Mouse (Mus musculus) layer of hippocampus, adult 2 months (tissue): ENCODE results near the gene Ccdc60. TPM values are rescaled to one million over a fixed set of nuclear protein-coding genes. Genes with fewer than 3 reads are reported as not detected.
A peak's percentile ranks its signal among the peaks of the same experiment; 100 is the strongest.

Experiments used
- DNase-seq, 2 experiments: peaks; one replicate each; pipeline ENCODE4 v3.0.0; 2022; ENCODE audit warnings: low spot score in 2 of 2
- H3K27ac ChIP-seq: fragments of 200-600 bp; 2 replicates; pipeline ENCODE4 v1.8.1; 2022
- H3K4me3 ChIP-seq: fragments of 200-600 bp; 2 replicates; pipeline ENCODE4 v1.8.1; 2022; ENCODE audit warnings: mild to moderate bottlenecking
- CTCF ChIP-seq: fragments of 200-600 bp; conservative IDR thresholded peaks from 2 replicates; pipeline ENCODE4 v1.8.1; 2022; ENCODE audit warnings: antibody characterized with exemption, mild to moderate bottlenecking, moderate library complexity
- total RNA-seq, 2 experiments: library from RNA; stranded (reverse); gene quantifications; 2 replicates each; pipeline ENCODE4 v1.2.3; 2021

Ccdc60 gene
- total RNA-seq, 2 experiments from 2014 or later, result 0.17 to 0.51 TPM

- H3K4me3 ChIP-seq, result no peak overlapping the region
- TF ChIP-seq CTCF, result no peak
- no peak for DNase-seq
- no peak overlapping the region for H3K27ac ChIP-seq
Observed at GRCm38 (mm10) chr5:116261944-116262343, 26.8 kb downstream of the Ccdc60 start.

GRCm38 (mm10) chr5:116260356-116260755, 28.4 kb downstream of the Ccdc60 start:
- H3K4me3 ChIP-seq, result no peak overlapping the region
- TF ChIP-seq CTCF, result no peak
- H3K27ac ChIP-seq, result no peak overlapping the region
- no peak for DNase-seq

GRCm38 (mm10) chr5:116258321-116258860, 30.4 kb downstream of the Ccdc60 start:
- H3K4me3 ChIP-seq, result no peak overlapping the region
- TF ChIP-seq CTCF, result no peak
- H3K27ac ChIP-seq, result no peak overlapping the region
- DNase-seq, result no peak

- no peak for DNase-seq
- Histone ChIP-seq H3K4me3 (no peak overlapping the region), H3K27ac (no peak overlapping the region)
- TF ChIP-seq CTCF, result no peak
Observed at GRCm38 (mm10) chr5:116253914-116254313, 34.9 kb downstream of the Ccdc60 start.

GRCm38 (mm10) chr5:116252186-116252585, 36.6 kb downstream of the Ccdc60 start:
- no peak overlapping the region for H3K4me3 ChIP-seq
- H3K27ac ChIP-seq, result no peak overlapping the region
- DNase-seq, result no peak
- TF ChIP-seq CTCF, result no peak

- no peak for DNase-seq
- TF ChIP-seq CTCF, result no peak
- Histone ChIP-seq H3K27ac (no peak overlapping the region), H3K4me3 (no peak overlapping the region)
Observed at GRCm38 (mm10) chr5:116246642-116247041, 42.1 kb downstream of the Ccdc60 start.

- no peak overlapping the region for H3K27ac ChIP-seq
- DNase-seq, result no peak
- no peak overlapping the region for H3K4me3 ChIP-seq
- no peak for TF ChIP-seq CTCF
Observed at GRCm38 (mm10) chr5:116244476-116244875, 44.3 kb downstream of the Ccdc60 start.

- TF ChIP-seq CTCF, result no peak
- Histone ChIP-seq H3K27ac (no peak overlapping the region), H3K4me3 (no peak overlapping the region)
- DNase-seq, result no peak
Observed at GRCm38 (mm10) chr5:116243622-116244021, 45.2 kb downstream of the Ccdc60 start.

GRCm38 (mm10) chr5:116231841-116232643, 56.7 kb downstream of the Ccdc60 start:
- H3K27ac ChIP-seq, result peak overlapping the region; percentile 25; the same call in 1 of the 2 replicates
- peak overlapping the region; percentile 10; the same call in 1 of the 2 replicates for H3K4me3 ChIP-seq

GRCm38 (mm10) chr5:116228414-116228813, 60.4 kb downstream of the Ccdc60 start:
- TF ChIP-seq CTCF, result no peak
- Histone ChIP-seq H3K4me3 (peak overlapping the region; percentile 33), H3K27ac (no peak overlapping the region)
- DNase-seq, result no peak

More at GRCm38 (mm10) chr5:116231841-116232643, 56.7 kb downstream of the Ccdc60 start:
- peak; percentile 65 to 71 for DNase-seq
- TF ChIP-seq CTCF, result peak; percentile 93

GRCm38 (mm10) chr5:116224023-116224422, 64.8 kb downstream of the Ccdc60 start:
- no peak overlapping the region for H3K4me3 ChIP-seq
- DNase-seq, result no peak
- no peak overlapping the region for H3K27ac ChIP-seq
- TF ChIP-seq CTCF, result 0 out of 2 replicates have a peak, but pooled peaks have one; percentile 9

- TF ChIP-seq CTCF, result no peak
- Histone ChIP-seq H3K4me3 (no peak overlapping the region), H3K27ac (no peak overlapping the region)
- DNase-seq, result no peak
Observed at GRCm38 (mm10) chr5:116221916-116222315, 66.9 kb downstream of the Ccdc60 start.

- no peak for DNase-seq
Observed at GRCm38 (mm10) chr5:116219288-116219687, 69.5 kb downstream of the Ccdc60 start.

GRCm38 (mm10) chr5:116212706-116213105, 76.1 kb downstream of the Ccdc60 start:
- Histone ChIP-seq H3K4me3 (no peak overlapping the region), H3K27ac (no peak overlapping the region)
- TF ChIP-seq CTCF, result peak; percentile 71
- DNase-seq, result no peak

More at GRCm38 (mm10) chr5:116219288-116219687, 69.5 kb downstream of the Ccdc60 start:
- Histone ChIP-seq H3K4me3 (no peak overlapping the region), H3K27ac (no peak overlapping the region)
- no peak for TF ChIP-seq CTCF
